Mouse (Mus musculus) small intestine, adult 2 months (tissue): ENCODE measurements around the gene Whrn. TPM values are rescaled to one million over a fixed set of nuclear protein-coding genes. Genes with fewer than 3 reads are reported as not detected.

ENCODE experiments used
- H3K27ac ChIP-seq: fragments of 200-500 bp; 2 replicates; pipeline ENCODE4 v1.5.1; 2012; ENCODE audit warnings: low read depth, low read length, control low read depth, inconsistent platforms; ENCODE audit not compliant: insufficient read depth
- H3K27me3 ChIP-seq: fragments of 200-500 bp; 2 replicates; pipeline ENCODE4 v1.6.1; 2012; ENCODE audit warnings: mild to moderate bottlenecking, moderate library complexity, low read length, inconsistent platforms; ENCODE audit not compliant: control insufficient read depth, insufficient read depth
- H3K36me3 ChIP-seq: fragments of 200-500 bp; 2 replicates; pipeline ENCODE4 v1.6.1; 2012; ENCODE audit warnings: mild to moderate bottlenecking, low read length, control low read depth, inconsistent platforms; ENCODE audit not compliant: control insufficient read depth, insufficient read depth
- H3K4me1 ChIP-seq: fragments of 200-500 bp; 2 replicates; pipeline ENCODE4 v1.6.1; 2012; ENCODE audit warnings: low read length, inconsistent platforms, mixed read lengths; ENCODE audit not compliant: control insufficient read depth, insufficient read depth, insufficient read length
- H3K4me3 ChIP-seq: fragments of 200-500 bp; 2 replicates; pipeline ENCODE4 v1.5.1; 2012; ENCODE audit warnings: low read depth, mild to moderate bottlenecking, control low read depth, inconsistent platforms, low read length, moderate library complexity
- CTCF ChIP-seq: fragments of 200-500 bp; IDR thresholded peaks from 2 replicates; pipeline ENCODE4 v1.5.1; 2012; ENCODE audit warnings: low read depth, mild to moderate bottlenecking, control low read depth, inconsistent platforms, low read length, moderate library complexity, mixed read lengths; ENCODE audit not compliant: insufficient replicate concordance, insufficient read length; ENCODE audit errors: extremely low read depth
- POLR2A ChIP-seq: fragments of 200-500 bp; IDR thresholded peaks from 2 replicates; pipeline ENCODE4 v1.6.1; 2012; ENCODE audit warnings: low read depth, mild to moderate bottlenecking, control low read depth, inconsistent platforms, low read length, moderate library complexity
- WGBS: fragments of 180-500 bp; shearing (Covaris S2); methylation state at CpG from one replicate; pipeline ENCODE4 v1.1.7; 2018; 5-methylcytosine and 5-hydroxymethylcytosine counted together
- polyA plus RNA-seq: library from polyadenylated mRNA; depleted of rRNA; stranded (reverse); fragments of >200 nt; gene quantifications from 2 replicates; pipeline ENCODE4 v1.2.3, GENCODE M21; 2012

Whrn gene
- polyA plus RNA-seq, 1 experiment = 20.2 TPM

- no peaks in the 10 kb centered on the region for H3K36me3 ChIP-seq
- no peaks in the 10 kb centered on the region for H3K27me3 ChIP-seq
- 23% methylated on average over 4 of the region's 4 CpGs for WGBS
- no peak overlapping the region for H3K4me3 ChIP-seq
- peaks cover 14% of the 10 kb centered on the region; the same call in 1 of the 2 replicates for H3K4me1 ChIP-seq
- TF ChIP-seq POLR2A = no peak
- no peak for TF ChIP-seq CTCF
- no peak overlapping the region for H3K27ac ChIP-seq
These were observed 9.3 kb downstream of the Whrn start for GRCm38 (mm10) chr4:63486523-63486922.

- Histone ChIP-seq H3K27me3 (no peaks in the 10 kb centered on the region), H3K4me1 (peaks cover 20% of the 10 kb centered on the region), H3K4me3 (no peak overlapping the region), H3K27ac (no peak overlapping the region), H3K36me3 (no peaks in the 10 kb centered on the region)
- TF ChIP-seq CTCF = no peak
- WGBS = 45% methylated on average over 7 of the region's 7 CpGs
These were observed 12.1 kb downstream of the Whrn start for GRCm38 (mm10) chr4:63483741-63484140.

DNA sequence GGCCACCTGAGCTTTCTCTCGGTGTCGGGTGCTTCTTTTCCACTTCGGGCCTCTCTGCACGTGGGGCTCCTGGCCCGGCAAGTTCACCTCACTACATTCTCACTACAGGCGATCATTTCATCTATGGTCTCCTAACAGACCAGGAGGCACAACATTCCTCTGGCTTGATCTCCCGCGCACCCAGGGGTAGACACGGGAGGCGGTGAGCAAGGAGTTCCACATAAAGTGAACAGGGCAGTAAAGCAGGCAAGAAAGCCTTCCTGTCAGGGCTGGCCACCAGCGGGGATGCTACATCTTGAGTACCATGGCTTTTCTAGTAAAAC, 15.0 kb downstream of the Whrn start:
- WGBS = 19% methylated on average over 11 of the region's 11 CpGs
- peaks cover 11% of the 10 kb centered on the region for H3K4me1 ChIP-seq
- TF ChIP-seq CTCF = no peak
- no peak for TF ChIP-seq POLR2A
- peak overlapping the region; percentile 28 for H3K4me3 ChIP-seq
- no peaks in the 10 kb centered on the region for H3K27me3 ChIP-seq
- H3K27ac ChIP-seq = peak overlapping the region; percentile 72; the same call in 1 of the 2 replicates
- no peaks in the 10 kb centered on the region for H3K36me3 ChIP-seq

DNA sequence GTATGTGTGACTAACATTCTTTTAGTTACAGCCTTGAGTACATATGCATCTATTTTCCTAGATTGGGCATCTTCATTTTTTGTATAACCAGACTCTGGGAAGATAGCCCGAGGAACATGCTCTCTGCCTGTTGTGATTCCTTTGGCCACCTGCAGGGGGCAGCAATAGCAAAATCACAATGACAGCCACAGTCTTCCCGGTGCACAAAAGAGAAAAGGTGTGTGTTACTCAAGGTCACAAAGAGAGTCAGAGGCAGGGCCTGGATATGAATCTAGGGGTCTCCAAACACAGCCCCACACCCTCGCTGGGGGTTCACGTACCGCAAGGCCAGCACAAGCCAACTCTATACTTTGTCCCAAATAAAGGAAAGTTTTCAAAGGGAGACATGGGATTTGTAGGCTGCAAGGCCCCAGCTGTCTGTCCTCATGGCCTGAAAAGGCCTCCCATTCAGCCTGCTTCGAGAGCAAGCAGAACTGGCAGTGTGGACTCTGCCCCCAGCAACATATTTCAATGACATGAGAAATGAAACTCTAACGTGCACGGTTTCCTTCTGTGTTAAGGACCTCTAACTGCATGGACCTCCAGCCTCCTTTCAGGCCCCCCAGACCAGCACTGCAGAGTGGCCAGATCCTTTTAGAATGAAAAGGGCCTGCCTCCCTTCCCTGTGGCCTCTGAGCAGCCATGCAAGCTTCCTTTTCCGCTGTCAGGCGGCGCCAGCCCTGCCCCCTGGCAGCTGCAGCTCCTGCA, 15.5 kb downstream of the Whrn start:
- H3K27ac ChIP-seq = peak overlapping the region; percentile 72
- peaks cover 11% of the 10 kb centered on the region for H3K4me1 ChIP-seq
- no peaks in the 10 kb centered on the region for H3K36me3 ChIP-seq
- H3K4me3 ChIP-seq = peak overlapping the region; percentile 28
- no peaks in the 10 kb centered on the region for H3K27me3 ChIP-seq
- WGBS = 14% methylated on average over 11 of the region's 11 CpGs
- TF ChIP-seq POLR2A (no peak), CTCF (peak; percentile 94; the same call in 1 of the 2 replicates)

- 82% methylated on average over 7 of the region's 7 CpGs for WGBS
- Histone ChIP-seq H3K27me3 (no peaks in the 10 kb centered on the region), H3K4me1 (peaks cover 9% of the 10 kb centered on the region), H3K4me3 (no peak overlapping the region), H3K27ac (no peak overlapping the region), H3K36me3 (no peaks in the 10 kb centered on the region)
- no peak for TF ChIP-seq POLR2A
- no peak for TF ChIP-seq CTCF
These were observed 17.8 kb downstream of the Whrn start for GRCm38 (mm10) chr4:63478036-63478435.

DNA sequence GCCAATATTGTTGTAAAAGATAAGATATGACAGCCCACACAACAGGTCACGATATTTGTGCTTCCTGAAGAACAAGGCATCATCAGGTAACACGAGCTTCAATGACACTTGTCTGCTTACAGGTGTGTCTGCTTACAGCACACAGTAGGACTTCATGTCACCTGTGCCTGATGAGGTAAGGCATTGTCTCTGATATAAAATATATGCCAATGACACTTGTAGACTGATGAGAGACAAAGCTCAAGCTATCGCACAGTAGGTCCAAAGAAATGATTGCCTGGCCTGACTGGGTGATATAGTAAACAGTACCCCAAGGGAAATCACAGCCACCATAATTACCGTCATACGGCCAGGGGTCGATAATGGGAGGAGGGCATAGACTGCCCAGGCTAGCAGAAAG, 18.9 kb downstream of the Whrn start:
- Histone ChIP-seq H3K27me3 (no peaks in the 10 kb centered on the region), H3K27ac (no peak overlapping the region), H3K4me1 (peaks cover 9% of the 10 kb centered on the region), H3K36me3 (0 out of 2 replicates have a peak, but pooled peaks cover 1% of the 10 kb centered on the region), H3K4me3 (no peak overlapping the region)
- TF ChIP-seq CTCF (no peak), POLR2A (no peak)
- 89% methylated on average over 6 of the region's 6 CpGs for WGBS

DNA sequence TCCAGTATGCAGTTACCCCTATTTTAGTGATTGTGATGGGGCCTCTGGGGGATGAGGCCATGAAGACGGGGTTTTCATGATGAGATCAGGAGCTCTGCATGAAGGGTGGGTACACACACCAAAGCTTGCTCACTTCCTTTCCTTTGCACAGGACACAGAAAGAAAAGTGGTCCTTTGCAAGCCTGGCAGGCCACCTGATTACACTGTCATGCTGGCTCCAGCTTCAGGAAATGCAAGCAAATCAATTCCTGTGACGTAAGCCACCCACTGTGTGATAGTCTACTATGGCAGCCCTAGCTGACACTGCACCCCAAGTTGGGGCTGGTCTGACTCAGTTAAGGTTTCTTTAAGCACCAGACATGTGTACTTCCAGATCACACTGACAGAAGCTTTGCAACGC, 20.6 kb downstream of the Whrn start:
- Histone ChIP-seq H3K27me3 (no peaks in the 10 kb centered on the region), H3K36me3 (0 out of 2 replicates have a peak, but pooled peaks cover 1% of the 10 kb centered on the region), H3K4me3 (no peak overlapping the region), H3K27ac (no peak overlapping the region), H3K4me1 (peaks cover 1% of the 10 kb centered on the region; the same call in 1 of the 2 replicates)
- TF ChIP-seq CTCF (no peak), POLR2A (no peak)
- 84% methylated on average over 3 of the region's 3 CpGs for WGBS

GRCm38 (mm10) chr4:63474439-63474838, 21.4 kb downstream of the Whrn start:
- 0 out of 2 replicates have a peak, but pooled peaks cover 1% of the 10 kb centered on the region for H3K36me3 ChIP-seq
- H3K27ac ChIP-seq = no peak overlapping the region
- no peaks in the 10 kb centered on the region for H3K27me3 ChIP-seq
- no peaks in the 10 kb centered on the region for H3K4me1 ChIP-seq
- no peak overlapping the region for H3K4me3 ChIP-seq
- no peak for TF ChIP-seq POLR2A
- TF ChIP-seq CTCF = no peak
- WGBS = 74% methylated on average over 2 of the region's 2 CpGs
